Comparison of ENCODE assay signal across 25 mouse cellular contexts in genomic region chr15:7256577-7256976, GRCm38 (mm10).
DNase-seq lines count a peak whose midpoint lies in the region; ATAC-seq and TF ChIP-seq lines count a peak whose summit lies in the region.
"Had no signal": no experiment of that assay in that cellular context is flagged by ENCODE, and none has a peak within 500 bp of the region (broad histone marks: within the 10 kb centered on the region; RNA-seq: fewer than 3 reads in every experiment).

No protein-coding gene starts in this region.

- TF ChIP-seq POLR2A in CH12.LX (IDR thresholded peaks at IDR 0.05; ENCODE audit: low read depth, low read length) = no peak

- H3K9me3 ChIP-seq in CH12.LX (replicated peaks; ENCODE audit: low read length) = no peaks in the 10 kb centered on the region
- H3K9me3 ChIP-seq in hindbrain, embryonic 12.5 days (replicated peaks) = no peaks in the 10 kb centered on the region
- H3K9me3 ChIP-seq: forebrain, embryonic 10.5 days; forebrain, embryonic 13.5 days; heart, embryonic 12.5 days; heart, embryonic 15.5 days; hindbrain, embryonic 10.5 days had no signal

- no peak for TF ChIP-seq CTCF in CH12.LX (conservative IDR thresholded peaks at IDR 0.05 in 1 of 2, IDR thresholded peaks at IDR 0.05 in 1 of 2; ENCODE audit: low read depth in 2 of 2, low read length in 2 of 2)

- no peak overlapping the region for H3K9ac ChIP-seq in CH12.LX (ENCODE audit: insufficient read depth, low read depth)
- H3K9ac ChIP-seq in hindbrain, embryonic 12.5 days = no peak overlapping the region
- H3K9ac ChIP-seq: forebrain, embryonic 13.5 days; heart, embryonic 12.5 days; heart, embryonic 15.5 days; hindbrain, embryonic 14.5 days had no signal

- 85% methylated on average over 3 of the region's 3 CpGs for WGBS in hindbrain, embryonic 12.5 days

- H3K36me3 ChIP-seq in CH12.LX (replicated peaks in 1 of 2; ENCODE audit: control insufficient read depth in 1 of 2, insufficient read depth in 1 of 2, low read length in 1 of 2) = no peaks in the 10 kb centered on the region
- no peaks in the 10 kb centered on the region for H3K36me3 ChIP-seq in hindbrain, embryonic 12.5 days
- H3K36me3 ChIP-seq: forebrain, embryonic 10.5 days; heart, embryonic 12.5 days; heart, embryonic 15.5 days; hindbrain, embryonic 10.5 days had no signal

- no peak for ATAC-seq in hindbrain, embryonic 12.5 days (ENCODE audit: low FRiP score)
- ATAC-seq: forebrain, embryonic 13.5 days; forebrain, embryonic 16.5 days; hindbrain, postnatal 0 days; inflammation-experienced regulatory T-cells, adult 6 months had no signal

- peaks cover 2 to 3% of the 10 kb centered on the region in 2 experiments; a peak in 1 of 4 replicates for H3K4me1 ChIP-seq in CH12.LX (ENCODE audit: control insufficient read depth in 1 of 2, insufficient read depth in 2 of 2)
- no peaks in the 10 kb centered on the region for H3K4me1 ChIP-seq in hindbrain, embryonic 12.5 days
- H3K4me1 ChIP-seq: forebrain, embryonic 10.5 days; forebrain, embryonic 13.5 days; hindbrain, embryonic 10.5 days had no signal

- H3K4me2 ChIP-seq in CH12.LX (ENCODE audit: insufficient read depth, low read depth, poor library complexity, severe bottlenecking) = no peak overlapping the region
- no peak overlapping the region for H3K4me2 ChIP-seq in hindbrain, embryonic 12.5 days (replicated peaks)
- H3K4me2 ChIP-seq: forebrain, embryonic 13.5 days; heart, embryonic 12.5 days; heart, embryonic 15.5 days; hindbrain, embryonic 14.5 days had no signal

- H3K27me3 ChIP-seq in CH12.LX (replicated peaks) = peaks cover 84% of the 10 kb centered on the region
- H3K27me3 ChIP-seq in hindbrain, embryonic 12.5 days = no peaks in the 10 kb centered on the region
- H3K27me3 ChIP-seq: forebrain, embryonic 13.5 days; heart, embryonic 12.5 days; heart, embryonic 15.5 days had no signal

- DNase-seq in heart, adult 11 months = peak; percentile 22
- no peak for DNase-seq in heart, adult 8-10 months (ENCODE audit: low spot score)
- DNase-seq in testis, postnatal 10 days (ENCODE audit: low spot score) = peak; percentile 7
- DNase-seq in testis, postnatal 14 days (ENCODE audit: low spot score) = no peak
- peak; percentile 40 for DNase-seq in CH12.LX (ENCODE audit: extremely low read depth)
- DNase-seq: adrenal gland, postnatal 10 days; adrenal gland, postnatal 36 days; cerebellum, adult 18-20 months; cerebellum, adult 9-10 months; cerebellum, postnatal 14 days; gastrocnemius, postnatal 10 days; gastrocnemius, postnatal 36 days; heart, postnatal 10 days; heart, postnatal 36 days; kidney, adult 11 months had no signal

- dilution Hi-C loops in CH12.LX (cut with MboI; ENCODE audit: extremely low pct_ligation_motif_present, extremely low pct_unique_long_range_greater_than_20kb, low sequenced_read_pairs) = no loop called here

- H3K79me2 ChIP-seq in CH12.LX (replicated peaks; ENCODE audit: control insufficient read depth, extremely low read depth, insufficient read depth, poor library complexity, severe bottlenecking) = no peaks in the 10 kb centered on the region

- no peak overlapping the region for H3K4me3 ChIP-seq in CH12.LX (replicated peaks in 1 of 3; ENCODE audit: low read depth in 2 of 3, low read length in 2 of 3, poor library complexity in 1 of 3)
- H3K4me3 ChIP-seq in hindbrain, embryonic 12.5 days = no peak overlapping the region
- H3K4me3 ChIP-seq: forebrain, embryonic 10.5 days; forebrain, embryonic 13.5 days; heart, embryonic 12.5 days; heart, embryonic 15.5 days; hindbrain, embryonic 10.5 days had no signal

- no peak for TF ChIP-seq RAD21 in CH12.LX (IDR thresholded peaks at IDR 0.05; ENCODE audit: low read depth, low read length)

- peak; percentile 60 for TF ChIP-seq EP300 in CH12.LX (IDR thresholded peaks at IDR 0.05; ENCODE audit: low read length)

- H3K27ac ChIP-seq in CH12.LX (ENCODE audit: insufficient read depth, low read depth) = no peak overlapping the region
- no peak overlapping the region for H3K27ac ChIP-seq in hindbrain, embryonic 12.5 days
- H3K27ac ChIP-seq: forebrain, embryonic 10.5 days; forebrain, embryonic 13.5 days; heart, embryonic 15.5 days; hindbrain, embryonic 10.5 days; hindbrain, embryonic 14.5 days; hindbrain, postnatal 0 days had no signal

- in situ Hi-C loops in CH12.LX (cut with MboI; ENCODE audit: low pct_ligation_motif_present, low pct_unique_long_range_greater_than_20kb, low sequenced_read_pairs) = no loop called here

TF ChIP-seq in CH12.LX, 34 proteins besides CTCF, POLR2A, EP300 and RAD21:
- no peak for TF ChIP-seq JUND (conservative IDR thresholded peaks at IDR 0.05; ENCODE audit: low read depth, low read length)
- no peak for TF ChIP-seq HCFC1 (IDR thresholded peaks at IDR 0.05; ENCODE audit: low read depth, low read length)
- no peak for TF ChIP-seq ZMIZ1 (IDR thresholded peaks at IDR 0.05; ENCODE audit: low read depth, low read length)
- no peak for TF ChIP-seq POLR2AphosphoS2 (IDR thresholded peaks at IDR 0.05; ENCODE audit: low read depth, low read length)
- TF ChIP-seq ZC3H11A (IDR thresholded peaks at IDR 0.05; ENCODE audit: low read depth, low read length) = no peak
- no peak for TF ChIP-seq MEF2A (IDR thresholded peaks at IDR 0.05; ENCODE audit: borderline replicate concordance, low read depth, low read length)
- TF ChIP-seq ZNF384 (IDR thresholded peaks at IDR 0.05; ENCODE audit: low read depth, low read length) = no peak
- TF ChIP-seq BHLHE40 (IDR thresholded peaks at IDR 0.05; ENCODE audit: low read depth, low read length) = 0 out of 2 replicates have a peak, but pooled peaks have one; percentile 14
- no peak for TF ChIP-seq ETS1 (conservative IDR thresholded peaks at IDR 0.05; ENCODE audit: low read depth, low read length)
- no peak for TF ChIP-seq KAT2A (IDR thresholded peaks at IDR 0.05; ENCODE audit: insufficient replicate concordance, low read length)
- TF ChIP-seq CHD2 (IDR thresholded peaks at IDR 0.05; ENCODE audit: low read length) = no peak
- TF ChIP-seq MAFK (IDR thresholded peaks at IDR 0.05; ENCODE audit: insufficient replicate concordance, low read length) = no peak
- no peak for TF ChIP-seq MYC (IDR thresholded peaks at IDR 0.05; ENCODE audit: low read depth, low read length)
- no peak for TF ChIP-seq USF2 (conservative IDR thresholded peaks at IDR 0.05; ENCODE audit: low read depth, low read length)
- TF ChIP-seq IRF4 (IDR thresholded peaks at IDR 0.05; ENCODE audit: low read depth, low read length) = 0 out of 2 replicates have a peak, but pooled peaks have one; percentile 12
- TF ChIP-seq TCF12 (IDR thresholded peaks at IDR 0.05; ENCODE audit: low read depth, low read length) = no peak
TF ChIP-seq in CH12.LX: peak in this region for 2.

Comparison
In these comparisons a context has a peak if more than half of its experiments do, and no peak if none do; other contexts are left out.
1. DNase-seq: peak in heart, adult 11 months (single experiment), testis, postnatal 10 days (single experiment) and CH12.LX (single experiment); none in heart, adult 8-10 months (single experiment) and testis, postnatal 14 days (single experiment).